Mouse (Mus musculus) frontal cortex, postnatal 14 days (tissue): ENCODE measurements at regions not wholly inside any gene's neighbourhood (a gene's known extent, or its start where the extent isn't known, plus 50 kb on each side); places are given as distances from the start of the nearest gene placed in this dataset.

Source experiments
- DNase-seq, 2 experiments: peaks; one replicate each; pipeline ENCODE4 v3.0.0; 2022; ENCODE audit warnings: low spot score in 2 of 2

GRCm38 (mm10) chr9:30522595-30523350 is 95.9 kb downstream of the Snx19 start:
- no peak for DNase-seq

- DNase-seq = no peak
Measured at GRCm38 (mm10) chr9:30521556-30522240, 94.8 kb downstream of the Snx19 start.

GRCm38 (mm10) chr9:30520853-30521439 is 94.0 kb downstream of the Snx19 start:
- DNase-seq = peak; percentile 20 to 38

GRCm38 (mm10) chr9:30520116-30520515 is 93.2 kb downstream of the Snx19 start:
- DNase-seq = no peak

- no peak for DNase-seq
Measured at GRCm38 (mm10) chr9:30519231-30519630, 92.3 kb downstream of the Snx19 start.
